Mouse (Mus musculus) layer of hippocampus, adult 18-20 months (tissue): ENCODE results near the gene Tdrkh. TPM values are rescaled to one million over a fixed set of nuclear protein-coding genes. Genes with fewer than 3 reads are reported as not detected.

ENCODE experiments used
- DNase-seq, 2 experiments: peaks; one replicate each; pipeline ENCODE4 v3.0.0; 2022; ENCODE audit warnings: low spot score in 2 of 2
- long read RNA-seq: library from polyadenylated mRNA; stranded (forward); transcript quantifications from one replicate; pipeline ENCODE4 v2.0.0, GENCODE M21; 2021
- total RNA-seq, 2 experiments: library from RNA; stranded (reverse); gene quantifications; 2 replicates each; pipeline ENCODE4 v1.2.3; 2021

Gene Tdrkh
- total RNA-seq = 10 to 100 TPM; 41.9 to 45.3 TPM
- long read RNA-seq, full-length matches to known transcripts = 23 of 30 reads
- long read RNA-seq, partial matches to known transcripts = 1 of 30 reads
- long read RNA-seq, other reads (novel, unspliced or antisense) = 6 of 30 reads

GRCm38 (mm10) chr3:94413031-94413679 lies at the start of gene Tdrkh:
Gene Tdrkh, plus strand, starts transcription at chr3:94413273.
- peak; percentile 98 to 99 for DNase-seq

- peak in 1 of 2 experiments; percentile 27 for DNase-seq
These were observed 49.6 kb upstream of the Tdrkh start for GRCm38 (mm10) chr3:94363291-94364153.

- DNase-seq = no peak
These were observed 48.9 kb upstream of the Tdrkh start for GRCm38 (mm10) chr3:94364154-94364526.

GRCm38 (mm10) chr3:94366761-94367160 lies 46.3 kb upstream of the Tdrkh start:
- DNase-seq = peak; percentile 70 to 91

- no peak for DNase-seq
These were observed 45.6 kb upstream of the Tdrkh start for GRCm38 (mm10) chr3:94367511-94367910.

GRCm38 (mm10) chr3:94368631-94369030 lies 44.4 kb upstream of the Tdrkh start:
- DNase-seq = no peak

GRCm38 (mm10) chr3:94369709-94370108 lies 43.4 kb upstream of the Tdrkh start:
- no peak for DNase-seq

- peak in 1 of 2 experiments; percentile 48 for DNase-seq
These were observed 41.4 kb upstream of the Tdrkh start for GRCm38 (mm10) chr3:94371637-94372036.

- no peak for DNase-seq
These were observed 41.0 kb upstream of the Tdrkh start for GRCm38 (mm10) chr3:94372038-94372437.

GRCm38 (mm10) chr3:94372641-94373040 lies 40.4 kb upstream of the Tdrkh start, which contains the start of gene Rorc:
Gene Rorc, plus strand, starts transcription at chr3:94372794.
- no peak for DNase-seq

GRCm38 (mm10) chr3:94373090-94373489 lies 40.0 kb upstream of the Tdrkh start:
- no peak for DNase-seq

- DNase-seq = no peak
These were observed 39.5 kb upstream of the Tdrkh start for GRCm38 (mm10) chr3:94373597-94374011.

- no peak for DNase-seq
These were observed 38.4 kb upstream of the Tdrkh start for GRCm38 (mm10) chr3:94374636-94375035.

- DNase-seq = no peak
These were observed 37.9 kb upstream of the Tdrkh start for GRCm38 (mm10) chr3:94375146-94375545.

- DNase-seq = no peak
These were observed 37.2 kb upstream of the Tdrkh start for GRCm38 (mm10) chr3:94375861-94376260.

- DNase-seq = no peak
These were observed 35.8 kb upstream of the Tdrkh start for GRCm38 (mm10) chr3:94377028-94377923.

GRCm38 (mm10) chr3:94379831-94380510 lies 33.1 kb upstream of the Tdrkh start:
- DNase-seq = no peak

GRCm38 (mm10) chr3:94382308-94382707 lies 30.8 kb upstream of the Tdrkh start:
- no peak for DNase-seq

- no peak for DNase-seq
These were observed 29.6 kb upstream of the Tdrkh start for GRCm38 (mm10) chr3:94383476-94383875.

GRCm38 (mm10) chr3:94386671-94387070 lies 26.4 kb upstream of the Tdrkh start:
- no peak for DNase-seq

- DNase-seq = no peak
These were observed 25.7 kb upstream of the Tdrkh start for GRCm38 (mm10) chr3:94387391-94387790.
